Mouse (Mus musculus): ENCODE measurements around the gene Abhd4.

Gene Abhd4

GRCm38 (mm10) chr14:54253741-54254291 lies at the start of gene Abhd4, which contains the start of gene Dad1:
Gene Abhd4, plus strand, starts transcription at chr14:54254188.
Gene Dad1, minus strand, starts transcription at chr14:54254104.
- peak; percentile 97 to 99 for DNase-seq

GRCm38 (mm10) chr14:54204311-54204710 lies 49.7 kb upstream of the Abhd4 start:
- no peak for DNase-seq

- DNase-seq = no peak
These were observed 49.2 kb upstream of the Abhd4 start for GRCm38 (mm10) chr14:54204786-54205185.

GRCm38 (mm10) chr14:54205904-54206303 lies 48.1 kb upstream of the Abhd4 start:
- DNase-seq = no peak

GRCm38 (mm10) chr14:54206309-54206708 lies 47.7 kb upstream of the Abhd4 start:
- DNase-seq = no peak

- DNase-seq = no peak
These were observed 47.0 kb upstream of the Abhd4 start for GRCm38 (mm10) chr14:54206750-54207550.

- DNase-seq = no peak
These were observed 46.1 kb upstream of the Abhd4 start for GRCm38 (mm10) chr14:54207924-54208323.

GRCm38 (mm10) chr14:54208741-54209140 lies 45.2 kb upstream of the Abhd4 start:
- DNase-seq = no peak

- no peak for DNase-seq
These were observed 44.1 kb upstream of the Abhd4 start for GRCm38 (mm10) chr14:54209932-54210331.

- no peak for DNase-seq
These were observed 43.6 kb upstream of the Abhd4 start for GRCm38 (mm10) chr14:54210401-54210800.

- DNase-seq = no peak
These were observed 42.8 kb upstream of the Abhd4 start for GRCm38 (mm10) chr14:54211199-54211598.

- DNase-seq = no peak
These were observed 42.2 kb upstream of the Abhd4 start for GRCm38 (mm10) chr14:54211755-54212154.

GRCm38 (mm10) chr14:54213734-54214133 lies 40.3 kb upstream of the Abhd4 start:
- no peak for DNase-seq

- DNase-seq = no peak
These were observed 39.5 kb upstream of the Abhd4 start for GRCm38 (mm10) chr14:54214477-54214876.

GRCm38 (mm10) chr14:54214901-54215300 lies 39.1 kb upstream of the Abhd4 start:
- no peak for DNase-seq

- no peak for DNase-seq
These were observed 37.9 kb upstream of the Abhd4 start for GRCm38 (mm10) chr14:54216126-54216525.

GRCm38 (mm10) chr14:54218233-54218632 lies 35.8 kb upstream of the Abhd4 start:
- no peak for DNase-seq

- DNase-seq = no peak
These were observed 35.3 kb upstream of the Abhd4 start for GRCm38 (mm10) chr14:54218721-54219120.

GRCm38 (mm10) chr14:54219256-54219655 lies 34.7 kb upstream of the Abhd4 start:
- DNase-seq = no peak

GRCm38 (mm10) chr14:54219849-54220248 lies 34.1 kb upstream of the Abhd4 start:
- no peak for DNase-seq

GRCm38 (mm10) chr14:54220726-54221494 lies 33.1 kb upstream of the Abhd4 start:
- no peak for DNase-seq

- DNase-seq = no peak
These were observed 32.3 kb upstream of the Abhd4 start for GRCm38 (mm10) chr14:54221641-54222040.

GRCm38 (mm10) chr14:54222289-54222727 lies 31.7 kb upstream of the Abhd4 start:
- DNase-seq = no peak
